Mouse (Mus musculus) liver, embryonic 13.5 days (tissue): ENCODE measurements at regions not wholly inside any gene's neighbourhood (a gene's known extent, or its start where the extent isn't known, plus 50 kb on each side); places are given as distances from the start of the nearest gene placed in this dataset.

Experiments
- ATAC-seq: fragments of 200-750 bp; cut with Nextera tagmentation; 2 replicates; pipeline ENCODE4 v1.8.0; 2017; ENCODE audit warnings: low read depth, mild to moderate bottlenecking, moderate number of reproducible peaks, moderate library complexity
- DNase-seq: peaks from one replicate; pipeline ENCODE4 v3.0.0; 2022
- H3K27ac ChIP-seq: fragments of 300-500 bp; sonication (generic); 2 replicates; pipeline ENCODE4 v1.5.1; 2015; ENCODE audit warnings: moderate library complexity, mild to moderate bottlenecking, inconsistent platforms
- H3K27me3 ChIP-seq: fragments of 300-500 bp; sonication (generic); 2 replicates; pipeline ENCODE4 v1.6.1; 2015; ENCODE audit warnings: mild to moderate bottlenecking, inconsistent platforms
- H3K36me3 ChIP-seq: fragments of 300-500 bp; sonication (generic); 2 replicates; pipeline ENCODE4 v1.6.1; 2015; ENCODE audit warnings: mild to moderate bottlenecking, inconsistent platforms
- H3K4me1 ChIP-seq: fragments of 300-500 bp; sonication (generic); replicated peaks from 2 replicates; pipeline ENCODE4 v1.6.1; 2015; ENCODE audit warnings: inconsistent platforms
- H3K4me2 ChIP-seq: fragments of 300-500 bp; sonication (generic); 2 replicates; pipeline ENCODE4 v1.6.1; 2015; ENCODE audit warnings: inconsistent platforms, mild to moderate bottlenecking, moderate library complexity
- H3K4me3 ChIP-seq: fragments of 300-500 bp; sonication (generic); replicated peaks from 2 replicates; pipeline ENCODE4 v1.5.1; 2015; ENCODE audit warnings: mild to moderate bottlenecking, inconsistent platforms
- H3K9ac ChIP-seq: fragments of 300-500 bp; sonication (generic); 2 replicates; pipeline ENCODE4 v1.6.1; 2015; ENCODE audit warnings: mild to moderate bottlenecking, inconsistent platforms
- H3K9me3 ChIP-seq: fragments of 300-500 bp; sonication (generic); replicated peaks from 2 replicates; pipeline ENCODE4 v1.6.1; 2016; ENCODE audit warnings: inconsistent platforms
- WGBS: fragments of 180-500 bp; shearing (Covaris S2); methylation state at CpG from one replicate; pipeline ENCODE4 v1.1.7; 2015; ENCODE audit not compliant: insufficient replicate concordance; 5-methylcytosine and 5-hydroxymethylcytosine counted together

- no peak overlapping the region for H3K9ac ChIP-seq
- no peaks in the 10 kb centered on the region for H3K27me3 ChIP-seq
- H3K4me1 ChIP-seq, result peaks cover 5% of the 10 kb centered on the region
- no peak overlapping the region for H3K4me2 ChIP-seq
- ATAC-seq (no peak), DNase-seq (no peak)
- no peaks in the 10 kb centered on the region for H3K36me3 ChIP-seq
- H3K4me3 ChIP-seq, result no peak overlapping the region
- H3K27ac ChIP-seq, result no peak overlapping the region
- WGBS, result 63% methylated on average over 4 of the region's 4 CpGs
- no peaks in the 10 kb centered on the region for H3K9me3 ChIP-seq
These were observed 52.8 kb upstream of the Abca1 start for GRCm38 (mm10) chr4:53212541-53212940.

GRCm38 (mm10) chr4:53210685-53211084, 51.0 kb upstream of the Abca1 start:
- Histone ChIP-seq H3K9ac (no peak overlapping the region), H3K4me1 (no peaks in the 10 kb centered on the region), H3K4me2 (no peak overlapping the region), H3K36me3 (no peaks in the 10 kb centered on the region), H3K9me3 (no peaks in the 10 kb centered on the region), H3K27ac (no peak overlapping the region), H3K27me3 (no peaks in the 10 kb centered on the region), H3K4me3 (no peak overlapping the region)
- ATAC-seq, result no peak
- DNase-seq, result no peak
- 53% methylated on average over 3 of the region's 3 CpGs for WGBS
